Mouse (Mus musculus): ENCODE measurements at regions not wholly inside any gene's neighbourhood (a gene's known extent, or its start where the extent isn't known, plus 50 kb on each side); places are given as distances from the start of the nearest gene placed in this dataset.

- peak; percentile 26 for DNase-seq (ENCODE audit: extremely low read depth, low read depth)
Measured at GRCm38 (mm10) chr13:63696399-63696798, 118.6 kb upstream of the Ercc6l2 start.

GRCm38 (mm10) chr13:63699624-63700023, 115.4 kb upstream of the Ercc6l2 start:
- DNase-seq (ENCODE audit: extremely low read depth, low read depth), result no peak

GRCm38 (mm10) chr13:63700747-63701146, 114.3 kb upstream of the Ercc6l2 start:
- no peak for DNase-seq (ENCODE audit: extremely low read depth, low read depth)

DNA sequence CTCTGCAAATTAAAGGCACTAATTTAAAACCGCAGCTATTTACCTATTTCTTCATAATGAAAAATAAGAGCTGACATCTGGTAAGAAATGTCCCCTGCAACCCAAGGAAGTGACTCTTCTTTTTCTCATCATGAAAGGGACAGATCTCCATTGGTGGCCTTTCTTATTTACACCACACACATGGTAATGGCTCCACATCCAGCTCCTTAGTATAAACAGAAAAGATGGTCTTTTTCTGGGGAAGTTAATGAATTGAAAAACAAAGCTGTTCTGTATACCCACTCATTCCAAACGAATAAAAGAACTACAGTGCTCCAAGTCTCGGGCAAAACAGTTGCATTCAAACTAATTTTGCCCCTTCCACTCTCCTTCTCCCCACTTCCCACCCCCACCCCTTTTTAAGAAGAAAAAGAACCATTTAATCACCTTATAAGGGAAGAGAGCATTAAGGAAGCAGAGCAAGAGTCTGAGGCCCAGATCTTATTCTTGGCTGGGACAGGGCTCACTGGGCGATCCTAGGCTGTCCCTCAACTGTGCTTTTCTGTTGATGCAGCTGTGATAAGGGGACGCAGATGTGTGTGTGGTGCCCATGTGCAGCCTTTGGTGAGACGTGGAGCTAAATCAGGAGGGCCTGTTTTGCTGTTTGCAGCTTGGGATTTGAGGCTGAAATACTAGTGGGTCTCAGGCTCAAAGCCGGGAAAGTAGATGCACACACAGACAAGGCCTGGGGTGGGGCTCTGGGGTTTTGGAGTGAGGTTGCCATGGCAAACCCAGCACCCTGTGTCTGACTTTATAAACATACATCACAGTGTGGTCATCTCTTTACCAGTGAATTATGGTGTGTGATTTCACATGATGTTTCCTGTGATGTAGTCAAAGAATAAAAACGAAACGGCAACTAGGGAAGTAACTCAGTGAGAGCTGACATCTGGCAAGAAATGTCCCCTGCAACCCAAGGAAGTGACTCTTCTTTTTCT, 113.6 kb upstream of the Ercc6l2 start:
- no peak for DNase-seq (ENCODE audit: extremely low read depth, low read depth)

DNA sequence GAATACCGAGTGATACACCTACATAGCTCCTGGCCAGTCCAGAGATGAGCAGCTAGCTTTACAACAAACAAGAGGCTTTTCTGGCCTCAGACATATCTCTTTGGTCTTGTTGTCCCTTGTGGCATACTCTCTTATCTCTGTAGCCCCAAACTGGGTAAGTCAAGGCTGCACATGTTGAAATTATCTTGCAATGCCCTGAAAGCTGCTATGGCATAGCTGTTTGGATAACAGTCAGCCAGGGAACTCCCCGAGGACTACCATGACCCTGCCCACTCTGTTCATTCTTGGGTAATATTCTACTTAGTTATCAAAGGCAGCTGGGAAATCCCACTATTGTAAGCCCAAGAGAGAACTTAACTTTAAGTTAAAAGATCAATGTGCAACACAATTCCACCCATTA, 106.5 kb upstream of the Ercc6l2 start:
- no peak for DNase-seq (ENCODE audit: extremely low read depth, low read depth)

DNA sequence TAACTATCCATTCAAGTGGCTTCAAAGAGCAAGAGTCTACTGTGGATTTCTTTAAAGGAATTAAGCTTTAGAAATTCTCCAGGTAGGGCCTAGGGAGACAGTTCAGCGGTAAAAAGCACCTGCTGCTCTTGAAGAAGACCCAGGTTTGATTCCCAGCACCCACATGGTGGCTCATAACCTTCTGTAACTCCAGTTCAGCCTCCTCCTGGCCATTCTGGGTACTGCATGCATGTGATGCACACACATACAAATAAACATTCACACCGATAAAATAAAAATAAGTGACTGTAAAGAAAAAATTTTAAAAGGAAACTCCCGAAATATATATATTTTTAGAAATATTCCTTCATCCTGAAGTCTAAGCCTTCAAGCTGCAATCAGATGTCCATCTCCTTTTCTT, 101.9 kb upstream of the Ercc6l2 start:
- DNase-seq (ENCODE audit: extremely low read depth, low read depth), result no peak

DNA sequence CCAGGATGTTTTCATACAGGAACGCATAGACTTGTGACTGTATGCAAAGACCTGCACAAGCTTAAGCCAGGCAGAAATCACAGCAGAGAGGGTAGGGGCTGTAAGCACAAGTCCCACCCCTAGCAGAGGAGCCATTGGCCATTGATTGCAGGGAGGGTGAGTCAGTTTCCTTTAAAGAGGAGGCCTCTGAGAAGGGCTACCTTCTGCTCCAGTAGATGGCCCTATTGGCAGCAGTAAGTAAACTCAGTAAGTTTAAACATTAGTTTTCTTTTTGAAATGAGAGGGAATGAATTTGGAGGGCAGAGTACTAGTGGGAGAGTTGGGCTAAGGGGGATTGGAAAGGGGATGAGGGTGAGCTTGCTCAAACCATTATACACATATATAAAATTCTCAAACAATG, 98.5 kb upstream of the Ercc6l2 start:
- no peak for DNase-seq (ENCODE audit: extremely low read depth, low read depth)

DNA sequence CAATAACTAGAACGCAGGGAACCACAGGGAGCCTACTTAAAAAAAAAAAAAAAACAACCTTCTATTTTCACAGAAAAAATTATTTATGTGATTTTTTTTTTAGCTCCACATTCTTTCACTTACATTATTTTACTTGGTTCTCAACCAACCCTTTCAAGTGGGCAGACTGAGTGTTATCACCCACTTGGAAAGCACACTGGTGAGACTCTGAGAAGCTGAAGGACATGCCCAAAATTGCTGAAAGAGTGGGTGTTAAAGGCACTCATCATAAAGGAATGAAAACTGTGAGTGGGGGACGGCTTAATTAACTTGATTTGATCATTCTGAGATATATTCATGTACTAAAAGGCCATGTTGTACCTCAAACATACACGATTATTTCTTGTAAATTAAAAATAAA, 97.8 kb upstream of the Ercc6l2 start:
- no peak for DNase-seq (ENCODE audit: extremely low read depth, low read depth)

GRCm38 (mm10) chr13:63718782-63719181, 96.3 kb upstream of the Ercc6l2 start:
- DNase-seq (ENCODE audit: extremely low read depth, low read depth), result no peak

DNA sequence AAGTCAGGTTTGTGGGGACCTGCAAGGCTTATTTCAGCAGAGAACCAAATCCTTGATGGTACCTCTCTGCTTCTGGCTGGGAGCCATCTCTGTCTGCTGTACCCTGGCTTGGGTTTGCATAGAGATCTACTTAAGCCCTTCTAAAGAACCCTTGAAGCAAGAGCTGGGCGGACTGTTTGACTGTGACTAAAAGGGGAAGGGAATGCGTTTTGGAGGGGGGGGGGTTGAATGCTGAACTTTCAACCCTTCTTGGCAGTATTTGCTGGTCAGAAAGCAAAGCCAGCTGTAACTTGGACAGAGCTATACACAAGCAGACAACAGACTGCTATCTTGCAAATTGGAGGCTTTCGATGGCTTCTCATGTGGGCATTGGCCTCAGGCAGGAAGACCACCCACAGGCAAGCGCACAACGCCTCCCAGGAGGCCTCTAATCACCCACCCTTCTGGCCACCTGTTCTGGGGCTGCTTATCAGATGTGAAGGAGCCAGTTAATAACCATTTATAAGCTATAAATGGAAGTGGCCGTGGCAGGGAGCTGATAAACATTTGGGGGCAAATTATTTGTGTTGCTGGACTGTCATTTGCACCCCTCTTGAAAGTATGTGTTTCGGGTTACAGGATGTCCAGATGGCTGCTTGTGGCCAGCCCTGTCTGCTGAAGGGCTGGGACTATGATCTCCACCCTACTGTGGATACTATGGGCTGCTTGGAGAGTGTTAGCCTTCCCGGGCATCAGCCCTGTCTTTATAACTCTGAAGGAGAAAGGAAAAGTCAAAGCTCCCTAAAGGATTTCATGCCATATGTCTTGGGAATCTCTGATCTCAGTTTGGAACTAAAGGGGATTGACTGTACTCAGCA, 95.5 kb upstream of the Ercc6l2 start:
- DNase-seq (ENCODE audit: extremely low read depth, low read depth), result no peak

DNA sequence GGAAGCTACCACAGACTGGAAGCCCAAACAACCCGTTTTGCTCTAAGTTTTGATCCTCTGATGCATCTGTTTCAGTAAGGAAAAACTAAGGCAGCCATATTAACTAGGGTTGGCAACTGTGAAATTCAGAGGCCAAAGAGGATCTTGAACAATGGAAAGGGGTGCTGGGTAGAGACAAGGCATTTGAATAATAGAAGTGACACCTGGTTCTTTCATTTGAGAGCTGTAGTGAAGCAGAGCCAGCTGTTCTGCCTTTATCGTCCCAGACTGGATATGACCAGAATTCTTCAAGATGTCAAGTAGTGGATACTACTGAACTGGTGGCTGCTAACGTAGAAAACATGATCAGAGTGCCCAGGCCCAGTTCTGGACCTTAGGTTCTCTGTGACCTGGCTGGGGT, 94.4 kb upstream of the Ercc6l2 start:
- no peak for DNase-seq (ENCODE audit: extremely low read depth, low read depth)

DNA sequence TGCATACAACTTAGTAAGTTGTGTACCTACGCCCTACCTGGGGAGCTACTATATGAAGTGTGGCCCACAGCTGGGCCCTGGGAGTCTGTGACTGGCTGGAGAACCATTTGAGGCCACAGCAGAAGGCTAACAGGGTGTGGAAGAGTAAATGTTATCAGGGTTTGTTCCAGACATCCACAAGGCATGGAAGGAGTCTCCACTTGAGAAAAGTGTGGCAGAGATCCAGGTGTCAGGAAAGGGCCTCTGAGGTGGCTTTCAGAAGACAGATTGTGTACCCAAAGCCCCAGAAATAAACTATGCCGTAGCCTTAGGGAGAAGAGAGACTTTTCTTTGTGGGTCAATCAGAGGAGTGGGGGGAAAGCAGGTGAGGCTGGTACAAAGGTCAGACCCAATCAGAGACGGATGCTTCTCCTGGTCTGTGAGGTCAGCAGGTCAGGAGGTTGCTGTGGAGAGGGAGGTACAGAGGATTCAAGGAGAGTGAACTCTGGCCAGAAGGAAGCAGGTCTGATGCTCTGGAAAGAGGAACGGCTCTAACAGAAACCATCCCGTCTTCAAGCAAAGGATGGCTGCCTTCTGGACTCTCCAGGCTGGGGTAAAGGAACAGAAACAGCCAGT, 93.9 kb upstream of the Ercc6l2 start:
- no peak for DNase-seq (ENCODE audit: extremely low read depth, low read depth)

DNA sequence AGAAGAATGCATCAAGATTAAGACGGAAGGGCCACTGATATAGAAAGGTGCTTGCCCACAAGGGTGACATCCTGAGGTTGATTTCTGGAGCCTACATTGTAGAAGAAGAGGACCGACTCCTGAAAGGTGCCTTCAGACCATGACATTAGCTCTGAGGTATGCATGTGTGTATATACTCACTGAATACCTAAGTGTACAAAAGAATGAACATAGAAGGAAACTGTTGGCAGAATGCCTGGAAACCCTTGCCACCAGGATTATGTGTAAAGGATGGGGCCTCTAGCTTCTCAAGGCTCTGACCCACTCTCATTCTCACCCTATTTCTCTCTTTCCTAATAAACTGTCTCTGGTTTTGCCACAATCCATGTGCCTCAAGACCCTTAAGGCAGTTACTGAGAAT, 90.7 kb upstream of the Ercc6l2 start:
- no peak for DNase-seq (ENCODE audit: extremely low read depth, low read depth)

DNA sequence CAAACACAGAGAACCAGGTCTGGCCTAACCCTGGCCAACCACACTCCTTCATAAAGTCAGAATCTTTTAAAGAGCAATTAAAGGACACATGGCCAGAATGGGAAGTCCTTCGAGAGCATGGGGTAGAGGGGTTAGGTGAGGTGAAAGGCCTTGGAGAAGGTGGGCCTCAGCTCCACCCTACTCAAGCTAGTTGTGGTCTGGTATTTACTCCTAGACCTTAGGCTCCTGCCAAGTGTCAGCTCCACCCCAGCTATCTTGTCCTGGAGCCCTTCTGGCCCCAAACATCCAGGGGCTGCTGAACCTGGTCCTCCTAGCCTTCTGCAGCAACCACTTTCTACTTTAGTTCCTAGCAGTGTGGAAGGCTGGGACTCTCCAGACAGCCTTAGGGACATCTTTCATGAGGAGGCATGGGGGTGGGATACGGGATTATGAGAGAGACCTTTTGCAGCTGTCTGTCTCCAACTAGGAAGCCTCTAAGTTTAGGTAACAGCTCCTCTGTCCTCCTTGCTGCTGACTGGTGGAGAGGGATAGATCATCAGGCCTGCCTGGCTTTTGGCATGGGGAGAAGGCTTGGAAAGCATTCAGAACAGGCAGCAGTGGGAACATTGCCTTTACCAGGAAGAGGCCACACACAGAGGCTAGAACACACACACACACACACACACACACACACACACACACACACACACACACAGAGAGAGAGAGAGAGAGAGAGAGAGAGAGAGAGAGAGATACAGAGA, 90.0 kb upstream of the Ercc6l2 start:
- no peak for DNase-seq (ENCODE audit: extremely low read depth, low read depth)

DNA sequence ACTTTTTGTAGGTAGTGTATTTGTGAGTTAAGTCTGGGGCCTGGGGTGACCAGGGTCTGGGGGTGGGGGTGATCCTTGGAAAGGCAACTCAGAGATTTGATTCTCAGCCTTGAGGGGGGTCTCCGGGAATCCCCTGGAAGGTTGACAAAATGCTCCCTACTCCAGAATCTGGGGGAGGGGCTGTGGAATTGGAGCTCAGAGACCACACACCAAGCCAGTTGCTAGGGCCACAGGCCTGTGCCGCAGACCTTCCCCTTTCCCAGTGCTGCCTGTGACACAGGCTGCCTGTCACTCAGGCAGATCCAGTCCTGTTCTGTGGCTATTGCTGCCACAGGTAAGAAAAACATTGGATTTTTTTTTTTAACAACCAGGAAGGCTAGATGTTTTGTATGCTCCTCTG, 89.0 kb upstream of the Ercc6l2 start:
- DNase-seq (ENCODE audit: extremely low read depth, low read depth), result no peak

- no peak for DNase-seq (ENCODE audit: extremely low read depth, low read depth)
Measured at GRCm38 (mm10) chr13:63726509-63726908, 88.5 kb upstream of the Ercc6l2 start.

DNA sequence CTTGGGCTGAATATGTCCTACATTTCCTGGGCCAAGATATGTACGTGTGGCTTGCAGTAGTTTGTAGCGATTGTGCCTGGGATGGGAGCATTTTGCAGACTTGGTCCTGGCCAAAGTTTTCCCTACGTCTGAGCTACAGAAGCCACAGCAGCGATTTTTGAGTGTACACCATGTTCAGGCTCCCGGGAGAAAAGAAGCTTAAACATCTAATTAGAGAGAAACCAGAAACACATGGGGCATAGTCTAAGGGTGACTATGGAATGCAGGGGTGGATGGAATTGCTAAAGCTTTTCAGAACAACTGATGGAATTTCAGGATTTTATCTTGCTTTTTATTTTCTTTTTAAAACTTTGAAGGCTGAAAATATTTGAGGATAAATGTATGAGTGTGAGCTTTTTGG, 79.3 kb upstream of the Ercc6l2 start:
- DNase-seq (ENCODE audit: extremely low read depth, low read depth), result no peak

DNA sequence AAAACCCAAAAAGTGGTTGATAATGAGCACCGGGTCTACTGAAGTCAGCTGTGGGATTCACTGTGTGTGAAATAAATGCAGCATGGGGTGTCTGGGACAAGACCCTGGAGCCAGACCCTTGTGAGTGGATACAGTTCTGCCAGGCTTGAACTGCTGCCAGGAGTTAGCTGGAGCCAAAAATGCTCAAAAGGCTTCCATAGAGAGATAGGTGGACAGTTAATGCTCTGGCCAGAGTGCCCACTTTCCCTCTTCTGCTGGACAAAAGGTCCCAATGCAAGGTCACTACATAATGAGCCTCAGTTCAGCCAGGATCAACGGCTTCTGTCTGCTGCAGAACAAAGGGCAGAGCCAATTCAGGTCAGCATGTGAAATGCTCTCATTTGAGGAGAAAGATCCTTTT, 73.2 kb upstream of the Ercc6l2 start:
- DNase-seq (ENCODE audit: extremely low read depth, low read depth), result no peak

- DNase-seq (ENCODE audit: extremely low read depth, low read depth), result no peak
Measured at GRCm38 (mm10) chr13:63748788-63749187, 66.3 kb upstream of the Ercc6l2 start.

GRCm38 (mm10) chr13:63749997-63750396, 65.0 kb upstream of the Ercc6l2 start:
- DNase-seq (ENCODE audit: extremely low read depth, low read depth), result no peak

GRCm38 (mm10) chr13:63751196-63751595, 63.8 kb upstream of the Ercc6l2 start:
- DNase-seq (ENCODE audit: extremely low read depth, low read depth), result no peak

Data from MEL-GATA-1-ER (cell line).